12 mouse cellular contexts compared by ENCODE assay signal in the genomic region with DNA sequence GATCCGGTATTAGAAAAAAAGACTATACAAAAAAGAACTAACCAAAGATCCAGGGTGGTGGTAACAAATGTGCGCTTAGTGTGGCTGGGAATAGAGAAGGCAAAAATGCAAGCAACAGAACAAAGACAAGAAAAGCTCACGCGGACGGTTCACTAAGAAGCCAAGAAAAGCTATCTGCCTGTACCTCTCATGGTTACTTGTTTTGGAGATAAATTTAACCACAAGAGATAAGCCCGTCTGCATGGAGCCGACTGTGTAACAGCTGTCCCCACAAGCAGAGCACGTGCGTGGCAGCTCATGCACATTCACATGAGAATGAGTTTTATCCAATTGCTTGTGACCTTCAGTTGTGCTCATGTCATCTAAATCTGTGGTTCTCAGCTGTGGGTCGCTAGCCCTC. TPM values are rescaled to one million over a fixed set of nuclear protein-coding genes. Genes with fewer than 3 reads are reported as not detected.
DNase-seq lines count a peak whose midpoint lies in the region; ATAC-seq and TF ChIP-seq lines count a peak whose summit lies in the region.
"Had no signal": no experiment of that assay in that cellular context is flagged by ENCODE, and none has a peak within 500 bp of the region (broad histone marks: within the 10 kb centered on the region; RNA-seq: fewer than 3 reads in every experiment).

No protein-coding gene starts in this region.

- DNase-seq in MEL-GATA-1-ER (ENCODE audit: extremely low read depth, low read depth) = peak; percentile 57
- peak; percentile 20 for DNase-seq in liver, postnatal 0 days
- DNase-seq in cerebellum, adult 2 months = no peak
- DNase-seq in left cerebral cortex, adult 11 months (ENCODE audit: low spot score) = no peak
- DNase-seq: gastrocnemius, postnatal 25 days; kidney, adult 9 months; layer of hippocampus, postnatal 36 days had no signal

- H3K27me3 ChIP-seq in ES-Bruce4 (ENCODE audit: control insufficient read depth, insufficient read depth, low read length, poor library complexity, severe bottlenecking) = no peaks in the 10 kb centered on the region
- no peaks in the 10 kb centered on the region for H3K27me3 ChIP-seq in heart, embryonic 12.5 days (replicated peaks)
- no peaks in the 10 kb centered on the region for H3K27me3 ChIP-seq in liver, postnatal 0 days (ENCODE audit: insufficient read depth, low read length)
- H3K27me3 ChIP-seq in forebrain, embryonic 16.5 days (replicated peaks; ENCODE audit: control insufficient read depth, insufficient read depth, low read length) = no peaks in the 10 kb centered on the region
- H3K27me3 ChIP-seq in cerebellum, adult 2 months (ENCODE audit: control insufficient read depth, insufficient read depth, low read length) = no peaks in the 10 kb centered on the region
- no peaks in the 10 kb centered on the region for H3K27me3 ChIP-seq in hindbrain, embryonic 12.5 days

- ATAC-seq in heart, embryonic 12.5 days (ENCODE audit: insufficient number of reproducible peaks, low FRiP score) = peak; percentile 72; the same call in 1 of the 2 replicates
- ATAC-seq in liver, postnatal 0 days = peak; percentile 80
- ATAC-seq in forebrain, embryonic 16.5 days = no peak
- no peak for ATAC-seq in hindbrain, embryonic 12.5 days (ENCODE audit: low FRiP score)
- ATAC-seq: lung, postnatal 0 days had no signal

- H3K9ac ChIP-seq in ES-Bruce4 (ENCODE audit: low read depth, poor library complexity, severe bottlenecking) = 0 out of 2 replicates have a peak overlapping the region, but pooled peaks have one; percentile 53
- no peak overlapping the region for H3K9ac ChIP-seq in heart, embryonic 12.5 days
- H3K9ac ChIP-seq in liver, postnatal 0 days (replicated peaks) = no peak overlapping the region
- H3K9ac ChIP-seq in forebrain, embryonic 16.5 days (replicated peaks; ENCODE audit: low read depth, low read length) = no peak overlapping the region
- no peak overlapping the region for H3K9ac ChIP-seq in hindbrain, embryonic 12.5 days

- TF ChIP-seq EP300 in ES-Bruce4 (IDR thresholded peaks at IDR 0.05; ENCODE audit: insufficient read depth, low read depth, low read length) = no peak
- TF ChIP-seq EP300 in liver, postnatal 0 days (IDR thresholded peaks at IDR 0.05; ENCODE audit: low read depth) = peak; percentile 89

- peak overlapping the region; percentile 14; the same call in 1 of the 2 replicates for H3K4me2 ChIP-seq in heart, embryonic 12.5 days
- peak overlapping the region; percentile 51 for H3K4me2 ChIP-seq in liver, postnatal 0 days (ENCODE audit: low read depth, low read length)
- H3K4me2 ChIP-seq in forebrain, embryonic 16.5 days (ENCODE audit: low read length) = no peak overlapping the region
- H3K4me2 ChIP-seq in hindbrain, embryonic 12.5 days (replicated peaks) = no peak overlapping the region

- H3K4me3 ChIP-seq in ES-Bruce4 (ENCODE audit: low read depth, low read length) = no peak overlapping the region
- no peak overlapping the region for H3K4me3 ChIP-seq in heart, embryonic 12.5 days
- no peak overlapping the region for H3K4me3 ChIP-seq in liver, postnatal 0 days (ENCODE audit: low read depth, low read length)
- no peak overlapping the region for H3K4me3 ChIP-seq in forebrain, embryonic 16.5 days (replicated peaks; ENCODE audit: low read length)
- H3K4me3 ChIP-seq in cerebellum, adult 2 months (replicated peaks; ENCODE audit: insufficient read depth, low read depth, low read length) = no peak overlapping the region
- no peak overlapping the region for H3K4me3 ChIP-seq in hindbrain, embryonic 12.5 days

- H3K9me3 ChIP-seq in ES-Bruce4 (replicated peaks; ENCODE audit: control insufficient read depth, insufficient read depth, low read length, poor library complexity, severe bottlenecking) = no peaks in the 10 kb centered on the region
- H3K9me3 ChIP-seq in heart, embryonic 12.5 days (replicated peaks) = no peaks in the 10 kb centered on the region
- H3K9me3 ChIP-seq in liver, postnatal 0 days (ENCODE audit: low read length) = no peaks in the 10 kb centered on the region
- no peaks in the 10 kb centered on the region for H3K9me3 ChIP-seq in forebrain, embryonic 16.5 days (ENCODE audit: control insufficient read depth, low read length)
- H3K9me3 ChIP-seq in hindbrain, embryonic 12.5 days (replicated peaks) = no peaks in the 10 kb centered on the region

- 20% methylated on average over 10 of the region's 10 CpGs for WGBS in heart, embryonic 12.5 days
- WGBS in liver, postnatal 0 days (ENCODE audit: insufficient replicate concordance) = 42% methylated on average over 10 of the region's 10 CpGs
- WGBS in forebrain, embryonic 16.5 days = 90% methylated on average over 10 of the region's 10 CpGs
- WGBS in cerebellum, adult 2 months = 80% methylated on average over 10 of the region's 10 CpGs
- 91% methylated on average over 10 of the region's 10 CpGs for WGBS in hindbrain, embryonic 12.5 days

- H3K36me3 ChIP-seq in ES-Bruce4 (ENCODE audit: control insufficient read depth, insufficient read depth, low read length, poor library complexity, severe bottlenecking) = peaks cover 10% of the 10 kb centered on the region
- peaks cover 19% of the 10 kb centered on the region for H3K36me3 ChIP-seq in heart, embryonic 12.5 days
- H3K36me3 ChIP-seq in liver, postnatal 0 days (replicated peaks; ENCODE audit: insufficient read depth, low read length) = peaks cover 7% of the 10 kb centered on the region; the same call in 1 of the 2 replicates
- no peaks in the 10 kb centered on the region for H3K36me3 ChIP-seq in forebrain, embryonic 16.5 days (ENCODE audit: control insufficient read depth, insufficient read depth)
- no peaks in the 10 kb centered on the region for H3K36me3 ChIP-seq in hindbrain, embryonic 12.5 days

- no peak for TF ChIP-seq POLR2A in ES-Bruce4 (IDR thresholded peaks at IDR 0.05; ENCODE audit: insufficient read depth, low read length)
- no peak for TF ChIP-seq POLR2A in cerebellum, adult 2 months (IDR thresholded peaks at IDR 0.05; ENCODE audit: borderline replicate concordance, insufficient read depth, low read length)

- peaks cover 4% of the 10 kb centered on the region for H3K4me1 ChIP-seq in ES-Bruce4 (ENCODE audit: control insufficient read depth, insufficient read depth, low read length)
- H3K4me1 ChIP-seq in heart, embryonic 12.5 days (replicated peaks) = peaks cover 12% of the 10 kb centered on the region
- H3K4me1 ChIP-seq in liver, postnatal 0 days (ENCODE audit: insufficient read depth) = peaks cover 6% of the 10 kb centered on the region; the same call in 1 of the 2 replicates
- no peaks in the 10 kb centered on the region for H3K4me1 ChIP-seq in forebrain, embryonic 16.5 days (replicated peaks; ENCODE audit: control insufficient read depth, insufficient read depth, low read length)
- H3K4me1 ChIP-seq in cerebellum, adult 2 months (ENCODE audit: control insufficient read depth, insufficient read depth, low read length) = no peaks in the 10 kb centered on the region
- H3K4me1 ChIP-seq in hindbrain, embryonic 12.5 days = no peaks in the 10 kb centered on the region

- H3K27ac ChIP-seq in ES-Bruce4 (ENCODE audit: insufficient read depth, low read length) = peak overlapping the region; percentile 64
- H3K27ac ChIP-seq in heart, embryonic 12.5 days (ENCODE audit: poor library complexity, severe bottlenecking) = peak overlapping the region; percentile 26
- peak overlapping the region; percentile 46; the same call in 1 of the 2 replicates for H3K27ac ChIP-seq in liver, postnatal 0 days (ENCODE audit: low read depth)
- H3K27ac ChIP-seq in forebrain, embryonic 16.5 days (ENCODE audit: low read length) = no peak overlapping the region
- no peak overlapping the region for H3K27ac ChIP-seq in cerebellum, adult 2 months (ENCODE audit: insufficient read depth, low read length)
- no peak overlapping the region for H3K27ac ChIP-seq in hindbrain, embryonic 12.5 days

- no peak for TF ChIP-seq CTCF in ES-Bruce4 (IDR thresholded peaks at IDR 0.05; ENCODE audit: low read depth, low read length)
- TF ChIP-seq CTCF in liver, postnatal 0 days (IDR thresholded peaks at IDR 0.05; ENCODE audit: low read depth) = no peak
- no peak for TF ChIP-seq CTCF in cerebellum, adult 2 months (IDR thresholded peaks at IDR 0.05; ENCODE audit: borderline replicate concordance, insufficient read depth, low read depth, low read length)

RNA-seq across cellular contexts. Expression of gene Polr3g, which starts 20.3 kb away (rescaled TPM):
- 60.2 and 61.9 TPM in 2 replicates for polyA plus RNA-seq in ES-Bruce4 (2011; ENCODE audit: insufficient read depth, insufficient read length, low read depth, missing spikeins)
- 19.7 and 20.7 TPM in 2 replicates for polyA plus RNA-seq in heart, embryonic 12.5 days (2016; fragmentation: Nextera tagmentation; extraction: Ambion mirVana)
- 6.2 and 6.6 TPM in 2 replicates for polyA plus RNA-seq in liver, postnatal 0 days (2015; fragmentation: Nextera tagmentation; extraction: Ambion mirVana)
- polyA plus RNA-seq in forebrain, embryonic 16.5 days (2015; fragmentation: Nextera tagmentation; extraction: Ambion mirVana) = 3.3 and 3.8 TPM in 2 replicates
- 4.8 and 5.2 TPM in 2 replicates for polyA plus RNA-seq in cerebellum, adult 2 months (2012; rRNA removed)
- 7.5 and 9.0 TPM in 2 replicates for polyA plus RNA-seq in hindbrain, embryonic 12.5 days (2016; fragmentation: Nextera tagmentation; extraction: Ambion mirVana)

RNA-seq across cellular contexts. Expression of gene Mblac2, which starts 20.7 kb away (rescaled TPM):
- polyA plus RNA-seq in ES-Bruce4 (2011; ENCODE audit: insufficient read depth, insufficient read length, low read depth, missing spikeins) = 2.3 and 2.6 TPM in 2 replicates
- 4.8 and 5.0 TPM in 2 replicates for polyA plus RNA-seq in heart, embryonic 12.5 days (2016; fragmentation: Nextera tagmentation; extraction: Ambion mirVana)
- 3.1 and 4.3 TPM in 2 replicates for polyA plus RNA-seq in liver, postnatal 0 days (2015; fragmentation: Nextera tagmentation; extraction: Ambion mirVana)
- polyA plus RNA-seq in forebrain, embryonic 16.5 days (2015; fragmentation: Nextera tagmentation; extraction: Ambion mirVana) = 33.9 and 38.4 TPM in 2 replicates
- polyA plus RNA-seq in cerebellum, adult 2 months (2012; rRNA removed) = 20.8 and 21.6 TPM in 2 replicates
- 9.9 and 10.1 TPM in 2 replicates for polyA plus RNA-seq in hindbrain, embryonic 12.5 days (2016; fragmentation: Nextera tagmentation; extraction: Ambion mirVana)

RNA-seq across cellular contexts. Expression of gene Lysmd3, which starts 33.0 kb away (rescaled TPM):
- 21.0 and 28.7 TPM in 2 replicates for polyA plus RNA-seq in ES-Bruce4 (2011; ENCODE audit: insufficient read depth, insufficient read length, low read depth, missing spikeins)
- 25.4 and 28.2 TPM in 2 replicates for polyA plus RNA-seq in heart, embryonic 12.5 days (2016; fragmentation: Nextera tagmentation; extraction: Ambion mirVana)
- polyA plus RNA-seq in liver, postnatal 0 days (2015; fragmentation: Nextera tagmentation; extraction: Ambion mirVana) = 10.2 and 11.8 TPM in 2 replicates
- polyA plus RNA-seq in forebrain, embryonic 16.5 days (2015; fragmentation: Nextera tagmentation; extraction: Ambion mirVana) = 20.3 and 27.9 TPM in 2 replicates
- polyA plus RNA-seq in cerebellum, adult 2 months (2012; rRNA removed) = 10.3 and 10.9 TPM in 2 replicates
- 28.4 and 29.9 TPM in 2 replicates for polyA plus RNA-seq in hindbrain, embryonic 12.5 days (2016; fragmentation: Nextera tagmentation; extraction: Ambion mirVana)

RNA-seq across cellular contexts. Expression of gene Adgrv1, which starts 57.5 kb away (rescaled TPM):
- polyA plus RNA-seq in ES-Bruce4 (2011; ENCODE audit: insufficient read depth, insufficient read length, low read depth, missing spikeins) = 11.3 and 14.2 TPM in 2 replicates
- polyA plus RNA-seq in heart, embryonic 12.5 days (2016; fragmentation: Nextera tagmentation; extraction: Ambion mirVana) = 1.2 and 1.5 TPM in 2 replicates
- polyA plus RNA-seq in liver, postnatal 0 days (2015; fragmentation: Nextera tagmentation; extraction: Ambion mirVana) = 0.87 and 1.4 TPM in 2 replicates
- 11.5 and 14.2 TPM in 2 replicates for polyA plus RNA-seq in forebrain, embryonic 16.5 days (2015; fragmentation: Nextera tagmentation; extraction: Ambion mirVana)
- polyA plus RNA-seq in cerebellum, adult 2 months (2012; rRNA removed) = 2.6 and 3.4 TPM in 2 replicates
- 28.5 and 35.7 TPM in 2 replicates for polyA plus RNA-seq in hindbrain, embryonic 12.5 days (2016; fragmentation: Nextera tagmentation; extraction: Ambion mirVana)

Comparison
In these comparisons a context has a peak if more than half of its experiments do, and no peak if none do; other contexts are left out.
1. H3K27ac ChIP-seq: peak in ES-Bruce4 (single experiment), heart, embryonic 12.5 days (single experiment) and liver, postnatal 0 days (single experiment); none in forebrain, embryonic 16.5 days (single experiment), cerebellum, adult 2 months (single experiment) and hindbrain, embryonic 12.5 days (single experiment).
2. DNase-seq: peak in MEL-GATA-1-ER (single experiment) and liver, postnatal 0 days (single experiment); none in cerebellum, adult 2 months (0 of 2) and left cerebral cortex, adult 11 months (single experiment).
3. ATAC-seq: peak in heart, embryonic 12.5 days (single experiment) and liver, postnatal 0 days (single experiment); none in forebrain, embryonic 16.5 days (single experiment) and hindbrain, embryonic 12.5 days (single experiment).
4. H3K4me2 ChIP-seq: peak in heart, embryonic 12.5 days (single experiment) and liver, postnatal 0 days (single experiment); none in forebrain, embryonic 16.5 days (single experiment) and hindbrain, embryonic 12.5 days (single experiment).